Mouse (Mus musculus) myocyte (in vitro differentiated cells): Measurements from ENCODE around the gene Akt2. TPM values are rescaled to one million over a fixed set of nuclear protein-coding genes. Genes with fewer than 3 reads are reported as not detected.

ENCODE experiments used
- H3K27me3 ChIP-seq: one replicate; pipeline ENCODE4 v1.6.1; 2011; ENCODE audit not compliant: control insufficient read depth, insufficient read depth, insufficient read length
- H3K36me3 ChIP-seq: one replicate; pipeline ENCODE4 v1.6.1; 2011; ENCODE audit not compliant: control insufficient read depth, insufficient read depth
- H3K4me2 ChIP-seq: one replicate; pipeline ENCODE4 v1.6.1; 2011; ENCODE audit warnings: low read depth, control low read depth
- H3K4me3 ChIP-seq: one replicate; pipeline ENCODE4 v1.5.1; 2011; ENCODE audit warnings: mild to moderate bottlenecking, control low read depth, moderate library complexity
- H3K79me2 ChIP-seq: one replicate; pipeline ENCODE4 v1.6.1; 2011; ENCODE audit not compliant: control insufficient read depth, insufficient read depth
- H3ac ChIP-seq: one replicate; pipeline ENCODE4 v1.6.1; 2011; ENCODE audit not compliant: control insufficient read depth, insufficient read length
- CEBPB ChIP-seq: IDR thresholded peaks from 2 replicates; pipeline ENCODE4 v1.6.1; 2011; ENCODE audit warnings: mild to moderate bottlenecking, moderate library complexity; ENCODE audit not compliant: poor library complexity, insufficient read depth, severe bottlenecking
- E2F4 ChIP-seq: IDR thresholded peaks from one replicate; pipeline ENCODE4 v1.6.1; 2011; ENCODE audit warnings: mild to moderate bottlenecking, control low read depth, moderate library complexity; ENCODE audit not compliant: insufficient read depth
- MAX ChIP-seq: IDR thresholded peaks from one replicate; pipeline ENCODE4 v1.6.1; 2011; ENCODE audit warnings: low read depth, mild to moderate bottlenecking, control low read depth
- MYOD1 ChIP-seq, 3 experiments: IDR thresholded peaks; one replicate each; pipeline ENCODE4 v1.6.1; 2011; ENCODE audit warnings: control low read depth in 2 of 3, low read depth in 2 of 3, mild to moderate bottlenecking in 2 of 3, moderate library complexity in 1 of 3; ENCODE audit not compliant: insufficient read length in 2 of 3, control insufficient read depth in 1 of 3
- MYOG ChIP-seq, 3 experiments: IDR thresholded peaks; one replicate each; pipeline ENCODE4 v1.6.1; 2011; ENCODE audit warnings: control low read depth in 2 of 3, low read depth in 2 of 3, mild to moderate bottlenecking in 2 of 3; ENCODE audit not compliant: insufficient read length in 2 of 3, control insufficient read depth in 1 of 3, insufficient read depth in 1 of 3
- POLR2A ChIP-seq: IDR thresholded peaks from one replicate; pipeline ENCODE4 v1.6.1; 2011; ENCODE audit warnings: low read depth, mild to moderate bottlenecking, control low read depth, moderate library complexity; ENCODE audit not compliant: insufficient read length
- POLR2AphosphoS2 ChIP-seq: IDR thresholded peaks from one replicate; pipeline ENCODE4 v1.6.1; 2011; ENCODE audit warnings: low read depth, control low read depth; ENCODE audit not compliant: insufficient read length
- REST ChIP-seq: IDR thresholded peaks from one replicate; pipeline ENCODE4 v1.6.1; 2011; ENCODE audit warnings: mild to moderate bottlenecking, control low read depth, moderate library complexity; ENCODE audit not compliant: insufficient read depth, insufficient read length
- SRF ChIP-seq: IDR thresholded peaks from one replicate; pipeline ENCODE4 v1.6.1; 2011; ENCODE audit warnings: low read depth; ENCODE audit not compliant: control insufficient read depth, insufficient read length
- TCF12 ChIP-seq: IDR thresholded peaks from one replicate; pipeline ENCODE4 v1.6.1; 2011; ENCODE audit warnings: mild to moderate bottlenecking, control low read depth; ENCODE audit not compliant: poor library complexity, insufficient read depth, severe bottlenecking
- TCF3 ChIP-seq: IDR thresholded peaks from one replicate; pipeline ENCODE4 v1.6.1; 2011; ENCODE audit warnings: low read depth, control low read depth; ENCODE audit not compliant: insufficient read length
- USF1 ChIP-seq: IDR thresholded peaks from one replicate; pipeline ENCODE4 v1.6.1; 2011; ENCODE audit warnings: low read depth, mild to moderate bottlenecking, control low read depth, moderate library complexity
- polyA plus RNA-seq: library from polyadenylated mRNA; unstranded; fragments of >200 nt; fragmentation: generic; extraction: Trizol; gene quantifications from one replicate; pipeline ENCODE4 v1.2.1, GENCODE M21; 2012; ENCODE audit warnings: missing spikeins

The Akt2 gene
- polyA plus RNA-seq, 1 experiment = 343 TPM

- peaks cover 6% of the 10 kb centered on the region for H3K36me3 ChIP-seq
- H3K4me3 ChIP-seq = no peak overlapping the region
- peaks cover 67% of the 10 kb centered on the region for H3K79me2 ChIP-seq
- TF ChIP-seq REST (no peak), USF1 (no peak), TCF3 (no peak), POLR2A (no peak), TCF12 (no peak), MAX (no peak), MYOD1 (IDR thresholded peaks at IDR 0.05; ENCODE audit: control insufficient read depth in 1 of 3, insufficient read length in 2 of 3, low read depth in 2 of 3) (no peak)
- peak overlapping the region; percentile 55 for H3K4me2 ChIP-seq
- no peaks in the 10 kb centered on the region for H3K27me3 ChIP-seq
- no peak overlapping the region for H3ac ChIP-seq
Observed at GRCm38 (mm10) chr7:27609285-27609684, 17.9 kb downstream of the Akt2 start.

DNA sequence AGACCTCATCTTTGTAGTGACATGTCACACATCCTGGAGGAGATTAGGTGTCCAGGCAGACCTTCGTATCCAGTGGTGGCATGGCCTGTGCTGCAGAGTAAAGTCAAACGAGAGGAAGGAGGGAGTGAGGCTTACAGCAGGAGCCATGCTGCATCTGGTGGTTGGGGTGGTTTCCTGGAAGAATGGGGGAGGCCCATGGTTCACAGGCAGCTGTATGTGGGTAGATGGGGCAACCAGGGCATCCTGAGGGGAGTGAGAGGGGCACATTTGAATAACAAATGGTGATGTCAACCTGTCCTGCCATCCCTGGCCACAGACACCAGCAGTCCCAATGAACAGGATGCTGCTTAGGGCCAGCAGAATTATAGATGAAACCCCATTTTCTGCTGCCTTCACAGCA is 18.3 kb downstream of the Akt2 start:
- Histone ChIP-seq H3K79me2 (peaks cover 68% of the 10 kb centered on the region), H3K4me3 (no peak overlapping the region), H3K27me3 (no peaks in the 10 kb centered on the region), H3K4me2 (peak overlapping the region; percentile 55), H3ac (no peak overlapping the region), H3K36me3 (peaks cover 10% of the 10 kb centered on the region)
- TF ChIP-seq POLR2AphosphoS2 (peak; percentile 41), TCF12 (no peak), MYOD1 (IDR thresholded peaks at IDR 0.05; ENCODE audit: control insufficient read depth in 1 of 3, insufficient read length in 2 of 3, low read depth in 2 of 3) (peak in 1 of 3 experiments; percentile 37), MYOG (IDR thresholded peaks at IDR 0.05; ENCODE audit: control insufficient read depth in 1 of 3, insufficient read depth in 1 of 3, insufficient read length in 2 of 3, low read depth in 2 of 3) (peak in 1 of 3 experiments; percentile 59), E2F4 (no peak)

GRCm38 (mm10) chr7:27610370-27610769 is 19.0 kb downstream of the Akt2 start:
- H3K36me3 ChIP-seq = peaks cover 13% of the 10 kb centered on the region
- no peak overlapping the region for H3K4me3 ChIP-seq
- H3K4me2 ChIP-seq = peak overlapping the region; percentile 55
- TF ChIP-seq USF1 = no peak
- peak in 2 of 3 experiments; percentile 34 to 67 for TF ChIP-seq MYOD1 (IDR thresholded peaks at IDR 0.05; ENCODE audit: control insufficient read depth in 1 of 3, insufficient read length in 2 of 3, low read depth in 2 of 3)
- peak in 2 of 3 experiments; percentile 52 to 54 for TF ChIP-seq MYOG (IDR thresholded peaks at IDR 0.05; ENCODE audit: control insufficient read depth in 1 of 3, insufficient read depth in 1 of 3, insufficient read length in 2 of 3, low read depth in 2 of 3)
- H3K79me2 ChIP-seq = peaks cover 64% of the 10 kb centered on the region
- H3ac ChIP-seq = no peak overlapping the region
- H3K27me3 ChIP-seq = no peaks in the 10 kb centered on the region

- no peak overlapping the region for H3ac ChIP-seq
- TF ChIP-seq MYOG (IDR thresholded peaks at IDR 0.05; ENCODE audit: control insufficient read depth in 1 of 3, insufficient read depth in 1 of 3, insufficient read length in 2 of 3, low read depth in 2 of 3) (no peak), REST (no peak), SRF (no peak), TCF12 (no peak), MAX (no peak), USF1 (no peak), TCF3 (no peak), MYOD1 (IDR thresholded peaks at IDR 0.05; ENCODE audit: control insufficient read depth in 1 of 3, insufficient read length in 2 of 3, low read depth in 2 of 3) (no peak), POLR2A (no peak), CEBPB (no peak)
Observed at GRCm38 (mm10) chr7:27610871-27611270, 19.5 kb downstream of the Akt2 start.

DNA sequence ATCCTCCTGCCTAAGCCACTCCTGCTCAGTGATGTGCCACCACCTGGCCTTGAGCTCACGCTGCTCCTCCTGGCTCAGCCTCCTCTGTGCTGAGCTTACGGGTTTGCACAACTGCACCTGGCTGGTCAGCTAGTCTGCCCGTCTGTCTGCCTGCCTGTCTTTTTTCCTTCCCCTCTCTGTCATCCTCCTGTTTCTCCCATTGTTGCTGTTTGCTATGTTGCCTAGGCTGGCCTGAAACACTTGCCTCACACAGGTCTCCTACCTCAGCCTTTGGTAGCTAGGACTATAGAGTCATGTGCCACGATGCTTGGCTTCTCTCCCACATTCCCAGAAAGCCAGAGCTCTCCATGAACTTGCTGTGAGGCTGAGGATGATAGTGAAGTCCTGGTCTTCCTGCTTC is 21.6 kb downstream of the Akt2 start:
- TF ChIP-seq TCF3 (no peak), MYOD1 (IDR thresholded peaks at IDR 0.05; ENCODE audit: control insufficient read depth in 1 of 3, insufficient read length in 2 of 3, low read depth in 2 of 3) (no peak), TCF12 (no peak), POLR2A (no peak), MAX (no peak), SRF (no peak), E2F4 (no peak), REST (no peak), CEBPB (no peak), POLR2AphosphoS2 (no peak), USF1 (no peak), MYOG (IDR thresholded peaks at IDR 0.05; ENCODE audit: control insufficient read depth in 1 of 3, insufficient read depth in 1 of 3, insufficient read length in 2 of 3, low read depth in 2 of 3) (no peak)
- H3K79me2 ChIP-seq = peaks cover 51% of the 10 kb centered on the region
- H3K4me2 ChIP-seq = no peak overlapping the region
- no peaks in the 10 kb centered on the region for H3K27me3 ChIP-seq
- H3K4me3 ChIP-seq = no peak overlapping the region
- no peak overlapping the region for H3ac ChIP-seq
- H3K36me3 ChIP-seq = peaks cover 28% of the 10 kb centered on the region

More at GRCm38 (mm10) chr7:27610871-27611270, 19.5 kb downstream of the Akt2 start:
- Histone ChIP-seq H3K79me2 (peaks cover 61% of the 10 kb centered on the region), H3K27me3 (no peaks in the 10 kb centered on the region), H3K36me3 (peaks cover 13% of the 10 kb centered on the region), H3K4me3 (no peak overlapping the region), H3K4me2 (peak overlapping the region; percentile 55)
